Mouse (Mus musculus) C2C12 (cell line): ENCODE results near the gene Timd4. TPM values are rescaled to one million over a fixed set of nuclear protein-coding genes. Genes with fewer than 3 reads are reported as not detected.
A peak's percentile ranks its signal among the peaks of the same experiment; 100 is the strongest.

Experiments
- H3K27me3 ChIP-seq: one replicate; pipeline ENCODE4 v1.6.1; 2011; ENCODE audit not compliant: control insufficient read depth, insufficient read depth, insufficient read length
- H3K36me3 ChIP-seq: one replicate; pipeline ENCODE4 v1.6.1; 2011; ENCODE audit not compliant: control insufficient read depth, insufficient read depth
- H3K4me3 ChIP-seq: one replicate; pipeline ENCODE4 v1.5.1; 2011; ENCODE audit warnings: mild to moderate bottlenecking, control low read depth; ENCODE audit not compliant: poor library complexity, insufficient read depth, severe bottlenecking
- H3K79me2 ChIP-seq: one replicate; pipeline ENCODE4 v1.6.1; 2011; ENCODE audit not compliant: control insufficient read depth, insufficient read depth
- H3K79me3 ChIP-seq: one replicate; pipeline ENCODE4 v1.6.1; 2011; ENCODE audit warnings: low read depth, control low read depth
- H3ac ChIP-seq: one replicate; pipeline ENCODE3; 2011; ENCODE audit warnings: low read depth; ENCODE audit not compliant: control insufficient read depth, insufficient read length
- CEBPB ChIP-seq: IDR thresholded peaks from one replicate; pipeline ENCODE4 v1.6.1; 2011; ENCODE audit warnings: low read depth, mild to moderate bottlenecking, control low read depth, moderate library complexity
- CTCF ChIP-seq: IDR thresholded peaks from one replicate; pipeline ENCODE4 v1.5.1; 2011; ENCODE audit not compliant: control insufficient read depth, insufficient read depth, insufficient read length
- FOSL1 ChIP-seq: IDR thresholded peaks from one replicate; pipeline ENCODE4 v1.8.0; 2011; ENCODE audit warnings: mild to moderate bottlenecking, low read length; ENCODE audit not compliant: poor library complexity, insufficient read depth, severe bottlenecking
- MAX ChIP-seq: IDR thresholded peaks from one replicate; pipeline ENCODE4 v1.6.1; 2011; ENCODE audit warnings: mild to moderate bottlenecking, control low read depth
- MYOD1 ChIP-seq: IDR thresholded peaks from one replicate; pipeline ENCODE4 v1.6.1; 2011; ENCODE audit warnings: low read depth; ENCODE audit not compliant: control insufficient read depth, insufficient read length
- MYOG ChIP-seq: IDR thresholded peaks from one replicate; pipeline ENCODE4 v1.6.1; 2011; ENCODE audit not compliant: control insufficient read depth, insufficient read length; ENCODE audit errors: extremely low read depth
- USF1 ChIP-seq: IDR thresholded peaks from one replicate; pipeline ENCODE4 v1.6.1; 2011; ENCODE audit warnings: low read depth, mild to moderate bottlenecking, control low read depth, moderate library complexity
- polyA plus RNA-seq: library from polyadenylated mRNA; unstranded; fragments of >200 nt; fragmentation: generic; extraction: Trizol; gene quantifications from one replicate; pipeline ENCODE4 v1.2.1, GENCODE M21; 2012; ENCODE audit warnings: missing spikeins

Timd4 gene
- polyA plus RNA-seq, 1 experiment: not detected

DNA sequence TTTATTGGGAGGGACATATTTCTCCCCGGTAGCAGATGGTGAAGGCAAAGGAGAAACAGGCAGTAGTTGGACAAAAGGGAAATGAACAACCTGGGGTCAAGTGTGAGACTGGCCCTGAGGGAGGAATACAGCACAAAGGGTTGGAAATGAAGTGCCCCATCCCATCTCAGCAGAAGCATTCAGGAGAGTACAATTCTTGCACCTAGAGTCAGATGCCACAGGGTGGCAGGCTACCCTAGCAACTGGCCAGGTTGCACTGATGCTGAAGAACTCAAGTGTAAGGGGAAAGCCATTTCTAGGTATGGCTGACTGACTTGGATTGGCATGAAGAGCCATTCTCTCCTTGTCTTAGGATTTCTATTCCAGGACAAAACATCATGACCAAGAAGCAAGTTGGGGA is 54.2 kb downstream of the Timd4 start:
- Histone ChIP-seq H3K27me3 (no peaks in the 10 kb centered on the region), H3ac (no peak overlapping the region), H3K4me3 (no peak overlapping the region), H3K79me2 (no peaks in the 10 kb centered on the region), H3K36me3 (no peaks in the 10 kb centered on the region), H3K79me3 (no peaks in the 10 kb centered on the region)
- TF ChIP-seq CEBPB: no peak
- TF ChIP-seq CTCF: peak; percentile 5

DNA sequence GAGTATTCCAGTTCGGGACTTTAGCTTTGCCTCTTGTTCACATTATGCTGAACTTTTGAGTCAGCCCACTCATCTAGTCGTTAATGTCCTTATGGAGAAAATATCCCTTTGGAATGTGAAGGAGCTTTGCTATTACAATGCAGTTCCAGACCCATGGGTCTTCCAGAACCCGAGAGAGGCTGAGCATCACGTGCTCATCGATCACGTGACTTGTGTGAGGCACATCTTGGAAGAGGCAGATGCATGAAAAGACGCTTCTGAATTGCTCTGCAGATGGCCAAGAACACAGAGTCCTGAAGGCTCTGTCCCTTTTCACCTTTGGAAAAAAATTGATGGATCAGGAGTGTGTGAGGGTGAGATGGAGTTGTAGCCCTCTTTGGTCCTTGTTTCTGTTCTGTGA is 58.0 kb downstream of the Timd4 start:
- Histone ChIP-seq H3ac (no peak overlapping the region), H3K79me3 (no peaks in the 10 kb centered on the region), H3K4me3 (no peak overlapping the region), H3K36me3 (no peaks in the 10 kb centered on the region), H3K79me2 (no peaks in the 10 kb centered on the region), H3K27me3 (no peaks in the 10 kb centered on the region)
- TF ChIP-seq USF1: peak; percentile 47
- TF ChIP-seq MAX: no peak

GRCm38 (mm10) chr11:46875774-46876173 is 65.2 kb downstream of the Timd4 start:
- TF ChIP-seq CTCF: no peak
- no peak for TF ChIP-seq MAX
- TF ChIP-seq MYOD1: no peak
- TF ChIP-seq MYOG: no peak
- TF ChIP-seq FOSL1: no peak
- no peak for TF ChIP-seq CEBPB
- no peak for TF ChIP-seq USF1
- Histone ChIP-seq H3K4me3 (no peak overlapping the region), H3K79me2 (no peaks in the 10 kb centered on the region), H3K27me3 (no peaks in the 10 kb centered on the region), H3ac (no peak overlapping the region), H3K79me3 (no peaks in the 10 kb centered on the region), H3K36me3 (no peaks in the 10 kb centered on the region)

GRCm38 (mm10) chr11:46882456-46882855 is 71.9 kb downstream of the Timd4 start:
- TF ChIP-seq MYOG: no peak
- TF ChIP-seq MAX: no peak
- TF ChIP-seq CTCF: no peak
- TF ChIP-seq USF1: no peak
- TF ChIP-seq FOSL1: no peak
- TF ChIP-seq MYOD1: no peak
- TF ChIP-seq CEBPB: no peak
- Histone ChIP-seq H3K79me2 (no peaks in the 10 kb centered on the region), H3K4me3 (no peak overlapping the region), H3K79me3 (no peaks in the 10 kb centered on the region), H3K36me3 (no peaks in the 10 kb centered on the region), H3ac (no peak overlapping the region), H3K27me3 (no peaks in the 10 kb centered on the region)

GRCm38 (mm10) chr11:46889093-46889492 is 78.5 kb downstream of the Timd4 start:
- Histone ChIP-seq H3K27me3 (no peaks in the 10 kb centered on the region), H3K79me2 (no peaks in the 10 kb centered on the region), H3ac (no peak overlapping the region), H3K36me3 (no peaks in the 10 kb centered on the region), H3K79me3 (no peaks in the 10 kb centered on the region), H3K4me3 (no peak overlapping the region)
- TF ChIP-seq MYOG: no peak
- no peak for TF ChIP-seq MAX
- TF ChIP-seq FOSL1: no peak
- TF ChIP-seq CTCF: no peak
- no peak for TF ChIP-seq CEBPB
- no peak for TF ChIP-seq MYOD1
- TF ChIP-seq USF1: no peak

Other genes with a start within 250 kb of the Timd4 start
- not detected for gene BC053393, start 239.3 kb upstream of the Timd4 start, polyA plus RNA-seq
- not detected for gene Dppa1, start 181.5 kb upstream of the Timd4 start, polyA plus RNA-seq
- not detected for gene Timd2, start 103.7 kb upstream of the Timd4 start, polyA plus RNA-seq
- gene Havcr1, start 75.7 kb upstream of the Timd4 start, polyA plus RNA-seq: not detected